Mouse (Mus musculus): ENCODE results near the gene Pkp4. TPM values are rescaled to one million over a fixed set of nuclear protein-coding genes. Genes with fewer than 3 reads are reported as not detected.
"Not testable (repeated sequence)": the region's sequence is repeated elsewhere in the genome, so short reads cannot be mapped to it uniquely, and the experiment has no call there.

The Pkp4 gene
- polyA plus RNA-seq, 1 experiment from 2014 or later = 28.3 TPM

DNA sequence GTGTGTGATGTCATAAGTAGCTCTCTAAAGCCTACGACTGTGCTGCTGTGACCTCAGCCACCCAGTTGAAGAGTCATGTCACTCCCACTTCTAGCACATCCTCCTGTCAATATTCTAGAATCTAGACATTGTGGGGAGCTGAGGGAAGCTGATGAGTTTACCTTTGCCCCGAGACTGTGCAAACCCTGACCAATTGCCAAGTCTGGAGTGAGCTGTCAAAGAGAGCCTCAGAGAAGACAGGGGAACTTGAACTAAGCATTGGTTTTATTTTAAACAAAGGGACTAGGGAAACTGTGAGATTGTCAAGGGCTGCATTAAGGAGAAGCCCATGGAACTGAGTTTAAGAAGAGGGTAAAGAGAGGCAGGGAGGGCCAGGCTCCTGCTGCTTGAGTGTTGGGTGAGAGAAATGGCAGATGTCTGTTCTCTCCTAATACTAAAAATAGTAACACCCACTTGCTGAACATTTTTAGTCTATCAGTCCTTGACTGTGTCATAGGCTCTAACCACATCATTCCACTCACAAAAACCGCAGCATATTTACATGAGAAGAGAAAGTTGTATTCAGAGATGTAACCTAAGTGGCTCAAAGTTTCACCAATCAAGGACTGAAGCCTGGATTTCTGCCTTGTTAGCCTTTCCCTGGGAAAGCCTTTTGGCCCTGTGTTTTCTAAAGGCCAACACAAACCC lies 203.6 kb downstream of the Pkp4 start:
- Histone ChIP-seq H3K27me3 (no peaks in the 10 kb centered on the region), H3K4me2 (no peak overlapping the region), H3K9ac (no peak overlapping the region), H3K27ac (no peak overlapping the region), H3K36me3 (no peaks in the 10 kb centered on the region), H3K4me3 (no peak overlapping the region), H3K4me1 (peaks cover 7% of the 10 kb centered on the region), H3K9me3 (no peaks in the 10 kb centered on the region)
- 85% methylated on average over 3 of the region's 3 CpGs for WGBS
- ATAC-seq (ENCODE audit: insufficient number of reproducible peaks, insufficient read depth, low FRiP score, low TSS enrichment, low read depth) = no peak

DNA sequence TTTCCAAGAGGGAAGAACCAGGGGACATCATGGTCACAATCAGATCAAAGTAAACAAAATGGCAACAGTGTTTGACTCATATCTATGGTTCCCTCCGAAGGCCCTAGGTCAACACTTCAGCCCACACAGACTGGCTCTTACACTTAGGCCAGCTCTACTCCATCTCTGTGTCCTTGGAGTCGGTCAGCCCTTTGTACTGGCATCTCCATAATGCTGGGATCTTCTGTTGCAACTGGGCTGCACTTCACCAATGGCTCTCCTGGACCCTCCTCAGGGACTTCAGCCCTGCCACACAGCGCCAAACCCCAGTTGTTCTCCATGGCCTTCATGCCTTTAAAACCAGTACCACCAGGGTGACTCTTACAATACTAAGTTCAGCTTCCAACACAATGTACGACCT lies 206.5 kb downstream of the Pkp4 start:
- no peaks in the 10 kb centered on the region for H3K4me1 ChIP-seq
- H3K4me2 ChIP-seq = no peak overlapping the region
- no peaks in the 10 kb centered on the region for H3K36me3 ChIP-seq
- no peak overlapping the region for H3K4me3 ChIP-seq
- no peak overlapping the region for H3K27ac ChIP-seq
- no peak for ATAC-seq (ENCODE audit: insufficient number of reproducible peaks, insufficient read depth, low FRiP score, low TSS enrichment, low read depth)
- H3K9me3 ChIP-seq = peaks cover 4% of the 10 kb centered on the region; the same call in 1 of the 2 replicates
- no peak overlapping the region for H3K9ac ChIP-seq
- 88% methylated on average over 4 of the region's 4 CpGs for WGBS
- H3K27me3 ChIP-seq = no peaks in the 10 kb centered on the region

DNA sequence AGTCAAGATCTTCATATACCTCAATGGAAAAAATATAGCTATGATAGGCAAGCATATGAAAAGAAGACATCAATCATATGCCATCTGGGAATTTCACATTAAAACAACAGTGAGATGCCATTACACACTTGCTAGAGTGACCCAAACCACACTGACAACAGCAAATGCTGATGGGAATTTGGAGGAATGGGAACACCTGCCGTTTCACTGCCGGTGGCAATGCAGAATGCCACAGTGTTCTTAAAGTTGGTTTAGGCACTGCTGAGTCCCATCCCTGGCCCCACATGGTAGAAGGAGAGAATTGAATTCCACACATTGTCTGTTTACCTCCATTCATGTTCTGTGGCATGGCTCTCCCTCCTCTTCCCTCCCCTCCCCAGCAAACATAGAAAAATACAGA lies 212.5 kb downstream of the Pkp4 start:
- H3K4me1 ChIP-seq = no peaks in the 10 kb centered on the region
- H3K9ac ChIP-seq = no peak overlapping the region
- peaks cover 4% of the 10 kb centered on the region; the same call in 1 of the 2 replicates for H3K9me3 ChIP-seq
- H3K4me3 ChIP-seq = no peak overlapping the region
- H3K27ac ChIP-seq = no peak overlapping the region
- WGBS = 92% methylated on average over 2 of the region's 2 CpGs
- no peak overlapping the region for H3K4me2 ChIP-seq
- no peaks in the 10 kb centered on the region for H3K36me3 ChIP-seq
- no peaks in the 10 kb centered on the region for H3K27me3 ChIP-seq
- ATAC-seq (ENCODE audit: insufficient number of reproducible peaks, insufficient read depth, low FRiP score, low TSS enrichment, low read depth) = no peak

DNA sequence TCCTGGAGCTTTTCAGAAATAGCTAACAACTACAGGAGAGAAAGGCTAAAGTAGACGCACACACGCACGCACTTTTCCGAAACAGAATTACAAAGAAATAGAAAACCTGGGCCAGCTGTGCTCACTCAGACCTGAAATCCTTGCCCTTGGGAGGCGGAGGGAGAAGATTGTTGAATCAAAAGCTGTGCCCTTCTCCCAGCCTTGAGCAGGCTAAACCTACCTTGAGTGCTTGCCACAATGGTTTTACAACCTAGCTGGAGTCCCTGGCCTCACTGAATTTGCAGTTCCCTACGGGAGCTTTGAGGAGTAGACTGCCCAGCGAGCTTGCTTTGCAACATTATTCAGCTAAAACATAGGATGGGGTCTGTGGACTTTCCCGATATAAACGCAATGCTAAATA lies 217.4 kb downstream of the Pkp4 start:
- ATAC-seq (ENCODE audit: insufficient number of reproducible peaks, insufficient read depth, low FRiP score, low TSS enrichment, low read depth) = no peak
- Histone ChIP-seq H3K4me2 (no peak overlapping the region), H3K27ac (no peak overlapping the region), H3K27me3 (no peaks in the 10 kb centered on the region), H3K9me3 (no peaks in the 10 kb centered on the region), H3K4me1 (no peaks in the 10 kb centered on the region), H3K36me3 (no peaks in the 10 kb centered on the region), H3K9ac (no peak overlapping the region), H3K4me3 (no peak overlapping the region)
- WGBS = 86% methylated on average over 9 of the region's 9 CpGs

DNA sequence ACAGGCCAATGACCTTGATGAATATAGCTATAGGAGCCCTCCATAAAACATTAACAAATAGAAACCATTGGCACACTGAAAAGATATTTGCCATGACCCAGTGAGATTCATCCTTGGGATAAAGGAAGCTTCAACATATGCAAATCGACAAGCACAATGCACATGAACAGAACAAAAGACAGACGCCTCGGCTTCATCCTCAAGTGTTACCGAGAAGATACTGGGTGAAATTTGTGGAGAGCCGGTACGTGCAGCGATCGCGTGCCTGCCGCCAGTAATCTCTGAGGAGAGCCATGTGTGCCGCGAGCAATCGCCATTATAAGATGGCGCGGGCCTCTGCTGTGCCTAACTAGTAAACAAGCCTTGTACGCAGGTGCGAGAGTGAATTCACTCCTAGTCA lies 218.2 kb downstream of the Pkp4 start:
- 99% methylated on average over 17 of the region's 17 CpGs for WGBS
- not testable (repeated sequence) for H3K4me2 ChIP-seq, H3K9me3 ChIP-seq

GRCm38 (mm10) chr2:59383231-59383630 lies 222.6 kb downstream of the Pkp4 start:
- WGBS = 92% methylated on average over 17 of the region's 17 CpGs
- no peaks in the 10 kb centered on the region for H3K27me3 ChIP-seq
- no peaks in the 10 kb centered on the region for H3K9me3 ChIP-seq
- ATAC-seq (ENCODE audit: insufficient number of reproducible peaks, insufficient read depth, low FRiP score, low TSS enrichment, low read depth) = no peak
- H3K4me1 ChIP-seq = peaks cover 11% of the 10 kb centered on the region
- H3K27ac ChIP-seq = no peak overlapping the region
- no peak overlapping the region for H3K9ac ChIP-seq
- H3K4me3 ChIP-seq = no peak overlapping the region
- no peaks in the 10 kb centered on the region for H3K36me3 ChIP-seq
- no peak overlapping the region for H3K4me2 ChIP-seq

More for the DNA sequence above, 218.2 kb downstream of the Pkp4 start:
- H3K4me3 ChIP-seq; H3K27me3 ChIP-seq; ATAC-seq (ENCODE audit: insufficient number of reproducible peaks, insufficient read depth, low FRiP score, low TSS enrichment, low read depth); H3K27ac ChIP-seq; H3K9ac ChIP-seq; H3K4me1 ChIP-seq; H3K36me3 ChIP-seq: not testable (repeated sequence)

DNA sequence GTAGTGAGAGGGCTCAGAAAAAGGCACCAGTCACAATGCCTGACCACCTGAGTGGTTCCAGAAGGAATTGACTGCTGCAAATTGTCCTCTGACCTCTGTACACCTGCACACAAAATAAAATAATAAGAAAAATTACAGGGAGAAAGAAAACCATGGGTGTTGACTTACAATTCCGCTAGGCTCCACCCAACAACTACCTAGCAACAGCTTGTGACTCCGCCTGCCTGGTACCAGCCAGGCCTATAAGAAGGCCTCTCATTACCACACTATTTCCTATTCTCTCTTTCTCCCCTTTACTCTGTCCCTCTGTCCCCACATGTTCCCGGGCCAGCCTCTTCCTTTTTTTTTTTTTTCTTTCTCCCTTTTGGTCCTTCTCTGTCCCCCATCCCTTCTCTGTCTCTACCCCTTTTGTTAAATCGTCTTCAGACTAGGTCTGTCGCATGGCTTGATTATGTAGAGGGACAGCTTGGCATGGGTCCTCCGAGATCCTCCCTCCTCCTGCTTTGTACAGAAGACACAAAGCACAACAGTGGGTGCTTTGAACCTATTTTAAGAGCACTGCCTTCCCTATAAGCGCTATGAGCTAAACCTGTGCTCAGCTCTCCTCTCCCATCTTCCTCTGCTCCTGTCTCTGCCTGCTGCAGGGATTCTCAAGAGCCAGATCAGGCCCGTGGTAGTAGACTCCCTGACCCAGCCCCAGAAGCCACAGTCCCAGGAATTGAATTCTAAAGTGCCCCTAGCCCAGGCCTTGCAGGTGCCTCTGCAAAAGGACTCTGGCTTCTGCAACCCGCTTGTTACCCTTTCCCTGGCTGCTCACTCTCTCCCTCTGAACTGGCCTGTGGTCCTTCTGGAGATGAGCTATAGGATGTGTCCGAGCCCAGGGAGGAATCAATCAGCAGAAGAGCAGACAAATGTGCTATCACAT lies 223.5 kb downstream of the Pkp4 start:
- no peak for ATAC-seq (ENCODE audit: insufficient number of reproducible peaks, insufficient read depth, low FRiP score, low TSS enrichment, low read depth)
- Histone ChIP-seq H3K4me2 (no peak overlapping the region), H3K9me3 (no peaks in the 10 kb centered on the region), H3K27me3 (no peaks in the 10 kb centered on the region), H3K4me1 (peaks cover 11% of the 10 kb centered on the region), H3K4me3 (no peak overlapping the region), H3K27ac (no peak overlapping the region), H3K9ac (peak overlapping the region; percentile 36; the same call in 1 of the 2 replicates), H3K36me3 (no peaks in the 10 kb centered on the region)
- 83% methylated on average over 10 of the region's 10 CpGs for WGBS

GRCm38 (mm10) chr2:59385211-59385935 lies 224.7 kb downstream of the Pkp4 start:
- ATAC-seq (ENCODE audit: insufficient number of reproducible peaks, insufficient read depth, low FRiP score, low TSS enrichment, low read depth) = no peak
- no peaks in the 10 kb centered on the region for H3K36me3 ChIP-seq
- WGBS = 33% methylated on average over 4 of the region's 4 CpGs

GRCm38 (mm10) chr2:59389971-59390370 lies 229.3 kb downstream of the Pkp4 start:
- ATAC-seq (ENCODE audit: insufficient number of reproducible peaks, insufficient read depth, low FRiP score, low TSS enrichment, low read depth) = no peak
- Histone ChIP-seq H3K4me2 (no peak overlapping the region), H3K4me1 (peaks cover 3% of the 10 kb centered on the region), H3K9ac (no peak overlapping the region), H3K4me3 (no peak overlapping the region), H3K27ac (no peak overlapping the region), H3K27me3 (no peaks in the 10 kb centered on the region), H3K9me3 (no peaks in the 10 kb centered on the region), H3K36me3 (no peaks in the 10 kb centered on the region)
- 85% methylated on average over 5 of the region's 5 CpGs for WGBS

More at GRCm38 (mm10) chr2:59385211-59385935, 224.7 kb downstream of the Pkp4 start:
- Histone ChIP-seq H3K27me3 (no peaks in the 10 kb centered on the region), H3K4me3 (no peak overlapping the region), H3K4me2 (no peak overlapping the region), H3K4me1 (peaks cover 11% of the 10 kb centered on the region), H3K27ac (no peak overlapping the region), H3K9ac (no peak overlapping the region), H3K9me3 (no peaks in the 10 kb centered on the region)

DNA sequence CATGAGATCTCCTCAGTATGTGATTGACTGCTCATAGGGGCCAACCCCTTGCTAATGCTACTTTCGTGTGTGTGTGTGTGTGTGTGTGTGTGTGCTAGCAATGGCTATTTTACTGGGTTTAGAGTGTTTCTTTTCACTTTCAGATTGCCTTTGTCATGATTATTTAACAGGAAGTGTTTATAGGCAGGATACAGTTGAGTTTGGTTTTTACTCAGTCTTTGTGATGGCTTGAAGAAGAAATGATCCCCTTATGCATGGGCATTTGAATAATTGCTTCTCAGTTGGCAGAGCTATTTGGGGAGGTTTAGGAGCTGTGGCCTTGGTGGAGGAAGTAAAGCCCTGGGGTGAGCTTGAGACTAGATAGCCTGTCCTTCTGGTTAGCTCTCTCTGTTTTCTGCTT lies 232.5 kb downstream of the Pkp4 start:
- WGBS = 77% methylated on average over 1 of the region's 1 CpGs
- H3K27me3 ChIP-seq = no peaks in the 10 kb centered on the region
- H3K4me3 ChIP-seq = no peak overlapping the region
- no peak overlapping the region for H3K9ac ChIP-seq
- no peaks in the 10 kb centered on the region for H3K9me3 ChIP-seq
- H3K4me1 ChIP-seq = no peaks in the 10 kb centered on the region
- H3K27ac ChIP-seq = no peak overlapping the region
- no peaks in the 10 kb centered on the region for H3K36me3 ChIP-seq
- ATAC-seq (ENCODE audit: insufficient number of reproducible peaks, insufficient read depth, low FRiP score, low TSS enrichment, low read depth) = no peak
- no peak overlapping the region for H3K4me2 ChIP-seq

DNA sequence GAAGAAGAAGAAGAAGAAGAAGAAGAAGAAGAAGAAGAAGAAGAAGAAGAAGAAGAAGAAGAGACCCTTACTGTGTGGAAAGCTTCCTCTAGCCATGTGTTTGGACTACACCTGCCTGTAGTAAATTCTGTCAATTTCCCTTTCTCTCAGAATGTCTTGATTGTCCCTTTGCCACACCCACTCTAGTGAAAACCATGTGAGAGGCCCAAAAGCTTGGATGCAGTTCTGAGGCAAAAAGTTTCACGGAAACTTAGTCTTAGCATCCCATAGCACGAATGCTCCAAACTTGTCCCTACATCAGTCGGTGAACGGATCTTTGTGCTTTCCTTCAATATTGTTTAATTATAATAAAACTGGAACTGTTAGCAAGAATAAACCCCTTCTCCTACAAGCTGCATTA lies 234.0 kb downstream of the Pkp4 start:
- H3K4me1 ChIP-seq = no peaks in the 10 kb centered on the region
- 92% methylated on average over 4 of the region's 4 CpGs for WGBS
- ATAC-seq (ENCODE audit: insufficient number of reproducible peaks, insufficient read depth, low FRiP score, low TSS enrichment, low read depth) = no peak
- H3K27me3 ChIP-seq = no peaks in the 10 kb centered on the region
- H3K27ac ChIP-seq = no peak overlapping the region
- no peaks in the 10 kb centered on the region for H3K9me3 ChIP-seq
- no peaks in the 10 kb centered on the region for H3K36me3 ChIP-seq
- H3K4me2 ChIP-seq = no peak overlapping the region
- no peak overlapping the region for H3K4me3 ChIP-seq
- H3K9ac ChIP-seq = no peak overlapping the region

All from embryonic facial prominence, embryonic 13.5 days (tissue).